Mouse (Mus musculus) intestine, embryonic 14.5 days (tissue): ENCODE results near the gene Hexim2. TPM values are rescaled to one million over a fixed set of nuclear protein-coding genes. Genes with fewer than 3 reads are reported as not detected.
A peak's percentile ranks its signal among the peaks of the same experiment; 100 is the strongest.

Source experiments
- ATAC-seq: fragments of 200-750 bp; cut with Nextera tagmentation; replicated peaks from 2 replicates; pipeline ENCODE4 v1.8.0; 2017; ENCODE audit warnings: low read depth, moderate number of reproducible peaks, moderate TSS enrichment, moderate library complexity; ENCODE audit not compliant: low FRiP score, low TSS enrichment
- DNase-seq: peaks from one replicate; pipeline ENCODE4 v3.0.0-alpha.2; 2018; ENCODE audit warnings: low spot score
- H3K27ac ChIP-seq: fragments of 300-500 bp; sonication (generic); 2 replicates; pipeline ENCODE4 v1.5.1; 2014; ENCODE audit warnings: low read depth, mild to moderate bottlenecking, control low read depth
- H3K27me3 ChIP-seq: fragments of 300-500 bp; sonication (generic); replicated peaks from 2 replicates; pipeline ENCODE4 v1.6.1; 2014; ENCODE audit warnings: low read length, control low read depth; ENCODE audit not compliant: control insufficient read depth, insufficient read depth
- H3K36me3 ChIP-seq: fragments of 300-500 bp; sonication (generic); 2 replicates; pipeline ENCODE4 v1.6.1; 2014; ENCODE audit warnings: low read length, control low read depth; ENCODE audit not compliant: control insufficient read depth, insufficient read depth
- H3K4me1 ChIP-seq: fragments of 300-500 bp; sonication (generic); replicated peaks from 2 replicates; pipeline ENCODE4 v1.6.1; 2014; ENCODE audit warnings: low read length, control low read depth, mixed read lengths; ENCODE audit not compliant: control insufficient read depth, insufficient read depth
- H3K4me2 ChIP-seq: fragments of 300-500 bp; sonication (generic); 2 replicates; pipeline ENCODE4 v1.6.1; 2014; ENCODE audit warnings: low read length
- H3K4me3 ChIP-seq: fragments of 300-500 bp; sonication (generic); 2 replicates; pipeline ENCODE4 v1.5.1; 2014; ENCODE audit warnings: low read depth, low read length, control low read depth, mixed read lengths
- H3K9ac ChIP-seq: fragments of 300-500 bp; sonication (generic); 2 replicates; pipeline ENCODE4 v1.6.1; 2014; ENCODE audit warnings: mild to moderate bottlenecking, low read length
- H3K9me3 ChIP-seq: fragments of 300-500 bp; sonication (generic); 2 replicates; pipeline ENCODE4 v1.6.1; 2016; ENCODE audit warnings: low read length, control low read depth; ENCODE audit not compliant: control insufficient read depth
- WGBS: fragments of 180-500 bp; shearing (Covaris S2); extraction: QIAGEN DNeasy Blood & Tissue Kit; methylation state at CpG from one replicate; pipeline ENCODE4 v1.1.7; 2014; 5-methylcytosine and 5-hydroxymethylcytosine counted together
- polyA plus RNA-seq: library from polyadenylated mRNA; unstranded; fragments of >200 nt; fragmentation: Nextera tagmentation; extraction: Ambion mirVana; gene quantifications from 2 replicates; pipeline ENCODE4 v1.2.1, GENCODE M21; 2014

Hexim2 gene
- polyA plus RNA-seq, 1 experiment from 2014 or later = 6.9 TPM

GRCm38 (mm10) chr11:103141944-103142255 is 9.7 kb downstream of the Hexim2 start:
- Histone ChIP-seq H3K4me3 (no peak overlapping the region), H3K4me1 (peaks cover 31% of the 10 kb centered on the region), H3K9me3 (no peaks in the 10 kb centered on the region), H3K27ac (peak overlapping the region; percentile 89), H3K27me3 (no peaks in the 10 kb centered on the region), H3K4me2 (peak overlapping the region; percentile 25), H3K9ac (0 out of 2 replicates have a peak overlapping the region, but pooled peaks have one; percentile 10), H3K36me3 (peaks cover 9% of the 10 kb centered on the region)
- DNase-seq (no peak), ATAC-seq (no peak)
- WGBS = 21% methylated on average over 1 of the region's 1 CpGs

- H3K27ac ChIP-seq = peak overlapping the region; percentile 89
- peak overlapping the region; percentile 37 for H3K4me2 ChIP-seq
- H3K9me3 ChIP-seq = no peaks in the 10 kb centered on the region
- peak overlapping the region; percentile 15; the same call in 1 of the 2 replicates for H3K4me3 ChIP-seq
- H3K4me1 ChIP-seq = peaks cover 31% of the 10 kb centered on the region
- DNase-seq (peak; percentile 69), ATAC-seq (0 out of 2 replicates have a peak, but pooled peaks have one; percentile 21)
- no peaks in the 10 kb centered on the region for H3K27me3 ChIP-seq
- 25% methylated on average over 8 of the region's 8 CpGs for WGBS
- H3K9ac ChIP-seq = no peak overlapping the region
- H3K36me3 ChIP-seq = peaks cover 9% of the 10 kb centered on the region
Observed at GRCm38 (mm10) chr11:103142441-103143182, 10.4 kb downstream of the Hexim2 start.

GRCm38 (mm10) chr11:103144309-103145285 is 12.4 kb downstream of the Hexim2 start:
- Histone ChIP-seq H3K27ac (peak overlapping the region; percentile 57), H3K4me1 (peaks cover 31% of the 10 kb centered on the region), H3K9me3 (no peaks in the 10 kb centered on the region), H3K9ac (no peak overlapping the region), H3K27me3 (no peaks in the 10 kb centered on the region), H3K4me2 (no peak overlapping the region), H3K4me3 (no peak overlapping the region), H3K36me3 (no peaks in the 10 kb centered on the region)
- DNase-seq (no peak), ATAC-seq (no peak; the same call in 1 of the 2 replicates)
- 46% methylated on average over 12 of the region's 12 CpGs for WGBS

GRCm38 (mm10) chr11:103146386-103146785 is 14.2 kb downstream of the Hexim2 start:
- H3K4me3 ChIP-seq = no peak overlapping the region
- no peak overlapping the region for H3K4me2 ChIP-seq
- H3K9me3 ChIP-seq = no peaks in the 10 kb centered on the region
- peaks cover 23% of the 10 kb centered on the region for H3K4me1 ChIP-seq
- DNase-seq (no peak), ATAC-seq (no peak)
- H3K27me3 ChIP-seq = no peaks in the 10 kb centered on the region
- no peak overlapping the region for H3K9ac ChIP-seq
- WGBS = 90% methylated on average over 4 of the region's 4 CpGs
- no peak overlapping the region for H3K27ac ChIP-seq
- no peaks in the 10 kb centered on the region for H3K36me3 ChIP-seq

- H3K27ac ChIP-seq = no peak overlapping the region
- H3K27me3 ChIP-seq = no peaks in the 10 kb centered on the region
- 58% methylated on average over 4 of the region's 4 CpGs for whole genome bisulfite sequencing
- no peak overlapping the region for H3K4me2 ChIP-seq
- H3K4me1 ChIP-seq = peaks cover 10% of the 10 kb centered on the region
- ATAC-seq = no peak
- H3K9me3 ChIP-seq = no peaks in the 10 kb centered on the region
- no peak overlapping the region for H3K4me3 ChIP-seq
- H3K36me3 ChIP-seq = no peaks in the 10 kb centered on the region
- no peak for DNase-seq
- no peak overlapping the region for H3K9ac ChIP-seq
Observed at GRCm38 (mm10) chr11:103147766-103148165, 15.5 kb downstream of the Hexim2 start.

- Histone ChIP-seq H3K4me2 (no peak overlapping the region), H3K9me3 (no peaks in the 10 kb centered on the region), H3K9ac (no peak overlapping the region), H3K27me3 (no peaks in the 10 kb centered on the region), H3K4me3 (no peak overlapping the region), H3K4me1 (no peaks in the 10 kb centered on the region; the same call in 1 of the 2 replicates), H3K27ac (no peak overlapping the region), H3K36me3 (no peaks in the 10 kb centered on the region)
- WGBS = 85% methylated on average over 4 of the region's 4 CpGs
- ATAC-seq = no peak
- no peak for DNase-seq
Observed at GRCm38 (mm10) chr11:103149771-103150170, 17.5 kb downstream of the Hexim2 start.

- Histone ChIP-seq H3K4me1 (peaks cover 7% of the 10 kb centered on the region), H3K27me3 (no peaks in the 10 kb centered on the region), H3K4me3 (peak overlapping the region; percentile 24), H3K9me3 (no peaks in the 10 kb centered on the region; the same call in 1 of the 2 replicates), H3K4me2 (peak overlapping the region; percentile 56), H3K36me3 (no peaks in the 10 kb centered on the region), H3K27ac (peak overlapping the region; percentile 47; the same call in 1 of the 2 replicates), H3K9ac (0 out of 2 replicates have a peak overlapping the region, but pooled peaks have one; percentile 34)
- WGBS = 2% methylated on average over 24 of the region's 25 CpGs
- DNase-seq (peak; percentile 100), ATAC-seq (peak; percentile 96)
Observed at GRCm38 (mm10) chr11:103158621-103159478, 26.6 kb downstream of the Hexim2 start.

- ATAC-seq = no peak
- 91% methylated on average over 11 of the region's 11 CpGs for WGBS
- H3K4me1 ChIP-seq = peaks cover 7% of the 10 kb centered on the region
Observed at GRCm38 (mm10) chr11:103160738-103161137, 28.5 kb downstream of the Hexim2 start.

More at GRCm38 (mm10) chr11:103160738-103161137, 28.5 kb downstream of the Hexim2 start:
- Histone ChIP-seq H3K27me3 (no peaks in the 10 kb centered on the region), H3K27ac (no peak overlapping the region), H3K9me3 (no peaks in the 10 kb centered on the region; the same call in 1 of the 2 replicates), H3K4me2 (no peak overlapping the region), H3K36me3 (no peaks in the 10 kb centered on the region), H3K4me3 (no peak overlapping the region), H3K9ac (no peak overlapping the region)
- DNase-seq = no peak
